Mouse (Mus musculus) R1 (cell line): ENCODE results near the gene Ap2a1.
A peak's percentile ranks its signal among the peaks of the same experiment; 100 is the strongest.

ENCODE experiments used
- DNase-seq: peaks from one replicate; pipeline ENCODE4 v3.0.0-alpha.2; 2018; ENCODE audit warnings: low read depth, low spot score

Gene Ap2a1

GRCm38 (mm10) chr7:44929204-44930151 is at the start of gene Ap2a1:
Ap2a1 (minus strand) TSS chr7:44929496.
- DNase-seq: peak; percentile 100

DNA sequence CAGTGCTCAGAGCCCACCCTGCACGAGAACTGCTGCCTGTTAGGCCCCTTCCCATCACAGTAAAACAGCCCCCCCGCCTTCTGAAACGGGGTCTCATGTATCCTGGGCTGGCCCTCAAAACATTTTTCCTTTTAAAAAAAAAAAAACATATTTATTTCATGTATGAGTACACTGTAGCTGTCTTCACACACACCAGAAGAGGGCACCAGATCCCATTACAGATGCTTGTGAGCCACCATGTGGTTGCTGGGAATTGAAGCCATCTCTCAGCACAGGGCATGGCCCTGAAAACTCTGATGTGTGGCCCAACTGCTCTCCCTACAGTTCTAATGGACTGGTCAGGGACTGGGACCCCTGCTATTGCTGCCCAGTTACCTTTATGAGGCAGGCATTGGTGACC is 49.0 kb upstream of the Ap2a1 start:
- no peak for DNase-seq

DNA sequence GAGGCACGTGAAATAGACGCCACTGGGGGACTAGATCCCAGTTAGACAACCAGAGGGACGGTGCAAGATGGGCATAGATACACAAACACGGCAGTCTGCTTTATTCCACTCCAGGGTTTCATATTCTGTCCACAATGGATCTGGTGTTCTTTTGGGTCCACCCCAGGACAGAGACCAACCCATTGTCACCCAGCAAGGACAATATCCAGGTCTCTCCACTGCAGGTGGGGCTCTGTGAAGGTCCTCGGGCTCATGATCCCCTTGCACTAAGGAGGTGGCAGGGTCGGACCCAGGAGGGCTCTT is 45.8 kb upstream of the Ap2a1 start:
- DNase-seq: no peak

GRCm38 (mm10) chr7:44974383-44975116 is 45.3 kb upstream of the Ap2a1 start, which contains the start of gene Cpt1c:
Cpt1c (minus strand) TSS chr7:44974851.
- DNase-seq: peak; percentile 98

DNA sequence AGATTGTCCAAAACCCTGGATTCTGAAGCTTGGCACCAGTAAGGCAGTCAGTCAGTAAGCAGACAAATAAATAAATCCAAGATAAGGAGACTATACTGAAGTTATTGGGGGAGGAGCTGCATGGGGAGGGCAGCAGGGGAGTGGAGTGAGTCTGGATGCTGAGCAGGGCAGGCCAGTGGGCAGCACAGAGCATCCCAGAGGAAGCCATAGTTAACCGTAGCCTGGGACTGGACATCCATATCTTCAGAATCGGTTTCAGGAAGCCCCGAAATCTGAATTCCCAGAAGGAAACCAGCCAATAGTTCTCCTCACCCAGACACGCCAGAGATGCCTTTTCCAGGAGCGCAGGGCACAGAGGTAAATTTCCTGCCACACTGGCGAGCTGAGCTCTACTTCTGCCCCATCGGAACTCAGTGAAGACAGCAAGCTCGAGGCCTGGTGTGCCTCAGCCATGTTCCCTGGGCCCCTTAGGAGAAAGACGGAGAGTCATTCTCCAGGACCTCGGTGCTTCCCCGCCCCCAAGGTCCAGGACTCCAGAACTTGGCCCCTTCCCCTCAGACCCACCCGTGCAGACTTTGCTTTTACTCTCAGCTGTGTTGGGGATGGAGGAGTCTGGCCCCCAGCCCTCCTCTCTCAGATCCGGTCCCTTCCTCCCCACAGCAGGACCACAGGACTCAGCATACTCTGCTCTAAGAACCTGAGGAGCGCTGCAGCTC is 44.3 kb upstream of the Ap2a1 start:
- DNase-seq: peak; percentile 48

GRCm38 (mm10) chr7:44971142-44971541 is 41.8 kb upstream of the Ap2a1 start:
- DNase-seq: no peak

- DNase-seq: peak; percentile 98
Measured at GRCm38 (mm10) chr7:44970231-44970691, 41.0 kb upstream of the Ap2a1 start.

GRCm38 (mm10) chr7:44966638-44967037 is 37.3 kb upstream of the Ap2a1 start:
- DNase-seq: peak; percentile 43

DNA sequence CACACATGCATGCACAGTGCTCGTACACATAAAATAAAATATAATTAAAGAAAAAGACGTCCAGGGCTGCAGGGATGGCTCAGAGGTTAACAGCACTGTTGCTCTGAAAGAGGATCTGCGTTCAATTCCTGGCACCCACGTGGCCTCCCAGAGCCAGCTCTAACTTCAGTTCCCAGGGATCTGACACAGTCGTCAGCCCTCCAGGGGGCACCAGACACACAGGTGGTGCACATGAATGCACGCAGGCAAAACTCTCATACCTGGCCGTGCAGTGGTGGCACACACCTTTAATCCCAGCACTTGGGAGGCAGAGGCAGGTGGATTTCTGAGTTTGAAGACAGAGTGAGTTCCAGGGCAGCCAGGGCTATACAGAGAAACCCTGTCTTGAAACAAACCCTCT is 36.7 kb upstream of the Ap2a1 start:
- peak; percentile 47 for DNase-seq

DNA sequence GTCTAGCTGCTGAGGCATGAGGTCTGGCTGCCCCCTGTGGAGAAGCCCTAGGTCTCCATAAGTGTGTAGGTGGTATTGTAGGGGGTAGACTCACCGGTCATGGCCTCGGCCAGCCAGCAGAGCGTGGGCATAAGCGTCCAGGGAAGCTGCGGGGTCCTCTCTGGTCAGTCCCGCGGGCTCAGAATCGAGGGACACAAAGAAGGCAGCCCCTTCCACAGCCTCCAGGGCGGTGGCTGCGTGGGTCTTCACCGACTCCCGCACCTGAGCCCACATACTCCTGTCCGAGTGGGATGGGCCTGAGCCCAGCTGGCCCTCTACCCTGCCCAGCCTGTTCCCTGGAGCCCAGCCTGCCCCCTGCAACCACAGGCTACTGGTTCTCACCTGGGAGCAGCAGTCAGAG is 35.7 kb upstream of the Ap2a1 start:
- no peak for DNase-seq

DNA sequence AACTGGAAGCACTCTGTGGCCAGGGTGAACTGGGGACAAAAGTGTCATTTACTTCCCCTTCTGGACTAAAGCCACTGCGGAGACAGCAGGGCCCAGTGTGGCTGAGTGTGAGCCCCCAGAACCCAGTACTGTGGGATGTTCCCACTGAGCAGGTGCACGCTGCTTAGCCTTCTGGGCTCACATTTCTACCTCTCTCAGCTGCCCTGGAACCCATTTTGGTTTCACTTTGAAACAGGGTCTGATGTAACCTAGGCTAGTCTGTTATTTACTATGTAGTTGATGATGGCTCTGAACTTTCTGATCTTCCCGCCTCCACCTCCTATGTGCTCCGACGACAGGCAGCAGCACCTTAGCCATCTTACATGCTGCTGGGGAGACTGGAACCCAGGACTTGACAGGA is 33.5 kb upstream of the Ap2a1 start:
- DNase-seq: no peak

- peak; percentile 53 for DNase-seq
Measured at GRCm38 (mm10) chr7:44962337-44962736, 33.0 kb upstream of the Ap2a1 start.

- DNase-seq: no peak
Measured at GRCm38 (mm10) chr7:44960512-44960910, 31.2 kb upstream of the Ap2a1 start.

GRCm38 (mm10) chr7:44959874-44960511 is 30.7 kb upstream of the Ap2a1 start:
- DNase-seq: no peak

GRCm38 (mm10) chr7:44959281-44959680 is 30.0 kb upstream of the Ap2a1 start:
- no peak for DNase-seq

GRCm38 (mm10) chr7:44958208-44958607 is 28.9 kb upstream of the Ap2a1 start:
- DNase-seq: peak; percentile 66

DNA sequence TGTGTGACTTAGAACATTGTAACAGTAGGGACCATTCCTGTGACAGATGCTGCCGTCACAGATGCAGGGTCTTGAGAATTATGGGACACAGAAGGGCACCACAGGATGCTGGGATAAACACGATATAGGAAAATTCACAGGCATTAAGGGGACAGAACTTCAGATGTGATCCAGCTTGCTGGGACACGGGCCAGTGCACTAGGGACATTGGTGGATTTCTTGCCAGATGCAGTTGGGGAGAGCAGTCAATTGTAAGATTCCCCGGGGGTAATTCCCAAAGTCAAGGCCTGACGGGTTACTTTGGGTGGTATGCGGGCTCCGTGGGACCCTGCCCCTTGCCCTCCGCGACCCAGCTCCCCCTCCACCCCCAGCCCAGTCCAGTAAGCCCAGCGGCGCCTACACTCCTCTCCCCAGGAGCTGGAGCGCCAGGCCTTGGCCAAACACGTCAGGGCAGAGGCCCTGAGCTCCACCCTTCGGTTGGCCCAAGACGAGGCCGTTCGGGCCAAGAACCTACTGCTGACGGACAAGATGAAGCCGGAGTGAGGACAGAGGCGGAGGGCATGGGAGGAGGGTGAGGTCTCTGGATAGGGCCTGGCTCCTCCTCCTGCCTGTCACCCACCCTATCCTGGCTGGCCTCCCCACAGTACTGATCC is 28.0 kb upstream of the Ap2a1 start:
- DNase-seq: no peak

DNA sequence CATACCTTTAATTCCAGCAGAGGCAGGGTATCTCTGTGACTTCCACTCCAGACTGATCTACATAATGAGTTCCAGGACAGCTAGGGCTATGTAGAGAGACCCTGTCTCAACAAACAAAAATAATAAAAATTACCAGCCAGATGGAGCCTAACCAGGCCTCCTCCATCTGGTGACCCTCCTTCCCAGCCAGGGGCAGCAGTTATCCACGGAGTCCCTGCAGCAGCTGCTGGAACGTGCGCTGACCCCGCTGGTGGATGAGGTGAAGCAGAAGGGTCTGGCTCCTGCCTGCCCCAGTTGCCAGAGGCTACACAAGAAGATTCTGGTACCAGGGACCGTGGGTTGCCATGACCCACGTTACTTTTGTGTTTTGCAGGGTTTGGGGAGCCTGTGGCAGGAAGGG is 27.0 kb upstream of the Ap2a1 start:
- DNase-seq: no peak

DNA sequence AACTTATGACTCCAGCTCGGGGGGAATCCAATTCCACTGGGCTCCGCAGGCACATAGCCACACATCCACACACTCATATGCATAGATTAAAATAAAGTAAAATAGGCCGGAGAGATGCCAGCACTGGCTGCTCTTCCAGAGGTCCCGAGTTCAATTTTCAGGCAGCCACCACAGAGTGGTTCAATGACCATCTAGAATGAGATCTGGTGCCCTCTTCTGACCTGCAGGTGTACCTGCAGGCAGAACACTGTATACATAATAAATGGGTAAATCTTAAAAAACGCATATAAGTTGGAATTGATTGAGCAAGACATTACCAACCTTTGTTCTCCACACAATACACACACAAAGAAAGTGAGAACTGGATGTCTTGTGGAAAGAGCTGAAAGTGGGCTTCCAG is 26.3 kb upstream of the Ap2a1 start:
- DNase-seq: peak; percentile 56

- DNase-seq: no peak
Measured at GRCm38 (mm10) chr7:44954091-44954885, 25.0 kb upstream of the Ap2a1 start.
